Mouse (Mus musculus) C2C12 (cell line): ENCODE results near the gene Ifngr1.

Experiments
- CTCF ChIP-seq: IDR thresholded peaks from one replicate; pipeline ENCODE4 v1.5.1; 2011; ENCODE audit not compliant: control insufficient read depth, insufficient read depth, insufficient read length
- MAX ChIP-seq: IDR thresholded peaks from one replicate; pipeline ENCODE4 v1.6.1; 2011; ENCODE audit warnings: mild to moderate bottlenecking, control low read depth
- USF1 ChIP-seq: IDR thresholded peaks from one replicate; pipeline ENCODE4 v1.6.1; 2011; ENCODE audit warnings: low read depth, mild to moderate bottlenecking, control low read depth, moderate library complexity

- TF ChIP-seq CTCF, result no peak
- TF ChIP-seq MAX, result no peak
- TF ChIP-seq USF1, result no peak
Measured at GRCm38 (mm10) chr10:19593296-19593695, 1.5 kb downstream of the Ifngr1 start.
